Mouse (Mus musculus): Measurements from ENCODE around the gene Ypel2.
A peak's percentile ranks its signal among the peaks of the same experiment; 100 is the strongest.

Gene Ypel2

DNA sequence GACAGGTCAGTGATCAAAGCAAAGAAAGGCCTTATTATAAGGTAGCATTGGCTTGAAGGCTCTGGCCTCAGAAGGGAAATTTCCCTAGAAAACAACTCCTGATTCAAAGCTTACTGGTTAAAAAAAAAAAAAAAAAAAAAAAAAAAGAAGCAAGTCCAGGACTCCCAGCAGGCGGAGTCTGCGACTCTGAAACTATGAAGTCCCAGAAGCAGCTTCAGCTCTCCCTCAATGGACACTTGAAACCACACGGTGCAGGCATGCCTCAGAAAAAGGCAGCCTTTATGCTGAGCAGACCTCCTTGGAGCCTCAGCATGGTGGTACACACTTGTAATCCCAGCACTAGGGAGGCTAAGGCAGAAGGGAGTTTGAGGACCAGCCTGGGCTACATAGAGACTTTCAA is 97.9 kb downstream of the Ypel2 start:
- no peak for DNase-seq (ENCODE audit: low read depth, low spot score)

DNA sequence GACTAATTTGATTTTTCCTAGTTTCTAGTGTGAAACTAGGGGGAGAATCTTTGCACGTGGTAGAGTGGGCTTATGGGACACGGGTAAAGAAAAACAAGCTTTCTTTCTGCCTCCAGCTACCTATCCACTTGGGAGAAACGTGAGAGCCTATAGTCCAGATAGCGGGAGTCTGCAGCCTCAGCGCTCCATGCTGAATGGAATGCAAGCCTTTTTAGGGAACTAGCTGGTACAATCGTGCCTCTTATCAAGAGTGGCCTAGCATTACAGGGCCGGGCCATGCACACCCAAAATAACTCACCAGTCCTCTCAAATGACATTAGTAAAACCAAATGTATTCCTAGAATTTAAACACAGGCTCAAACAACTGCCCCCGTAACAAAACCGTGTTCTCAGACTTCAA is 98.4 kb downstream of the Ypel2 start:
- DNase-seq (ENCODE audit: low read depth, low spot score) = no peak

DNA sequence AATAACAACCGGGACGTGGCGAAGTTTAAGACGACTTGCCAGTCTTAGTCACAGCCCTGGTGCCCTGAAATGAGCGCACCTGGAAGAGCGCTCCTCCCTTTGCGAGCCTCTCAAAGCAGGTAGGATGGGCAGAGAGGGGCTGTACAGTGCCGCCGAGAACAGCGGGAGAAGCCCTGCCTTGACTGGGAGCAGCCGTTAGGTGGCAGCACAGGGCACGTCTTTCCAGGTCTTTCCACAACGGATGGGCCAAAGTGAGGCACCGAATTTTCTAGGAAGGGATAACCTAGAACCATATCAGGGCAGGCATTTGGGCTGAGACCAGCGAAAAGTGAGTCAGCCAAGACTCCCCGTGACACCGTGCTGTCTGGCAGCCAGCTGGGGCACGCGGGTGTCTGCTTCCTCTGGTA is 99.3 kb downstream of the Ypel2 start:
- peak; percentile 72 for DNase-seq (ENCODE audit: low read depth, low spot score)

DNA sequence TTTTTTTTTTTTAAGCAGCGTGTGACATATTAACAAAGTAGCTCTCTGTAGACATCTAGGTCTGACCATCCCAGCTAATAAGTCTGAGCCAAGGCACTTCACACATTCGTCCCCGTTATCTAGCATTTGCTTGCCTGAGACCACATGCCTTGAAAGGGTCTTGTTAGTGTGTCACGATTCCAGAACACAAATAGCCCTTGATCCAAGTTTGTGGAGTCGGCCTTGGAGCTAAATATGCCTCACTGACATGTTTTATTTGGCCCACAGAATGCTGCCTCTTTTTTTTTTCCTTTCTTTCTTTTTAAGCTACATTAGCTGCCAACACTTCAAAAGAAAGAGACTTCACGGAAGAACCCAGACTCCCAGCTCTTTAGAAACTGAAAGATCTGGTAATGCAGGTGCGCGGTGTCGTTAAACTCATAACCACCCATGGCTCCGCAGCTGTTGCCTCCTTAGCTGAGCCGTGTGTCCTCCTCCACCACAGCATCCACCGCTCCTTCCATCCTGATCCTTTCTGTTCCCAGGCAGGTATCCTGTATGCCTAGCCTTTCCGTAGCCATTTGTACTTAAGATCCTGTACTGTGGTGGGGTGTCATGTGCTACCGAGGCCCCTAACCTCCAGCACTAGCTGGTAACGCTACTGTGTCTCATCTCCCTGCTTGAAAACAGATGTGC is 100.4 kb downstream of the Ypel2 start:
- no peak for DNase-seq (ENCODE audit: low read depth, low spot score)
